Mouse (Mus musculus) spleen, embryonic (tissue): ENCODE measurements around the gene Zdhhc7.

Experiments
- CTCF ChIA-PET: fragments of 350-600 bp; sonication (Branson Sonifier 250); formaldehyde crosslinking; loops from one replicate; lab custom pipeline; 2022; lab: Charles Lee

Gene Zdhhc7

GRCm38 (mm10) chr8:120036578-120036977 lies 64.7 kb downstream of the Zdhhc7 start:
- CTCF ChIA-PET = no interaction called here

- CTCF ChIA-PET = no interaction called here
Observed at GRCm38 (mm10) chr8:120036111-120036510, 65.2 kb downstream of the Zdhhc7 start.

- CTCF ChIA-PET = no interaction called here
Observed at GRCm38 (mm10) chr8:120034471-120034870, 66.8 kb downstream of the Zdhhc7 start.

GRCm38 (mm10) chr8:120032549-120033208 lies 68.6 kb downstream of the Zdhhc7 start:
- CTCF ChIA-PET = no interaction called here
